Mouse (Mus musculus) c-Kit-positive CD71-negative TER-119-negative erythroid progenitor cells, embryonic 14.5 days (primary cell): Measurements from ENCODE around the gene Majin.

Experiments
- DNase-seq: peaks from one replicate; pipeline ENCODE4 v3.0.0-alpha.2; 2013; ENCODE audit warnings: low read depth

Majin gene

GRCm38 (mm10) chr19:6262839-6263433 is 78.7 kb downstream of the Majin start:
- no peak for DNase-seq

GRCm38 (mm10) chr19:6264200-6264599 is 80.0 kb downstream of the Majin start:
- DNase-seq: no peak

- no peak for DNase-seq
These were observed 80.8 kb downstream of the Majin start for GRCm38 (mm10) chr19:6264945-6265344.

GRCm38 (mm10) chr19:6265727-6266182 is 81.6 kb downstream of the Majin start:
- no peak for DNase-seq

DNA sequence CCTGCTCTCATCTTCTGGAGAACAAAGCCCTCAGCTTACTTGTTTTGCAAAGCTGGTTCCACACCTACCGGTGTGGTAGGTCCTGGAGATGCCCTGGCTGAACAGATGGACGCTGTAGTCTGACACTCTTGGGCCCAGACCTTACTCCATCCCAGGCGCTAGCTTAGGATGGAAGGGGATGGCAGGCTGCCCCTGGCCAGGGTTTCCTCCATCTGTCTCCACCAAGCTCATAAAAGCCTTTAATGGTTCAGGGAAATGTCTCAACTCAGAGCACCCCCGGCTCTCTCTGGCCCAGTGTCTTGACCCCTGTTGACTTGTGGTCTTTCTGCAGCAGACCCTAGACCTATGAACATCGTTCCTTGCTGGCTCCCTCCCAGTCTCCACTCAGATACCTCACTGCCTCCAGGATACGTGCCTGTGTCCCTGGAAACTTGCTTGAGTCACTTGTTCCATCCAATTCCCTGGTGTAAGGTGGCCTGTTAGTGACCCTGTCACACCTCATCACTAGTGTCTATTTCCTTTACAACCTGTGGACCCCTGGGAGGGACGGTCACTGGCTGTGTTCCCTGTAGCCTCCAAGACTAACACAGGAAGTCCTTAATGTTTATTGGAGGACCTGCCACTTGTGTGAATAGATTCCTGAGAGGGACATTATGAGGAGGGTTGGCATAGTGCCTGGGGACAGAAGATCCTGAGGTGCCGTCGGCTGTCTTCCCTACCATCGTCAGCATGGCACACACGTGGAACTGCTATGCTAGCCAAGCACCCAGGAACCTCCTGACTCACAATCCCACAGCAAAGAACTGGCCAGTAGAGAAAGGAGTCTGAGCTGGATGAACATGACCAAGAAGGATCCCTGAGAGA is 83.3 kb downstream of the Majin start:
- no peak for DNase-seq

DNA sequence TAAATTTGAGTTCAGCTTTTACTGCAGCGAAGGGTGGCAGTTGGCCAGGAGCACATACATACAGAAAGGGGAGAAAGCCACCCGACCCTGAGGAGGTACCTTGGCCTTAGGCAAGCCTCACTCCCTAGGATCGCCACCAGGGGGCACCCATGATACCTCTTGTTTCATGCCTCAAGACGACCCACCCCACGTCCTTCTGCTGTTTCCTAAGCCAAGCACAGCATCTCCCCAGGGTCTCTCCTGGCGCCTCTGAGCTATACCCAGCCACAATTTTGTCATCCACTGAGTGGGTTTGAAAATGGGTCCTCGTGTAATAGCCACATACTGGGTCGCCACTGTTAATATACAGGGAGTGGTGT is 84.0 kb downstream of the Majin start:
- peak; percentile 93 for DNase-seq

- DNase-seq: no peak
These were observed 84.5 kb downstream of the Majin start for GRCm38 (mm10) chr19:6268670-6269132.

GRCm38 (mm10) chr19:6269798-6270475 is 85.7 kb downstream of the Majin start:
- DNase-seq: no peak

DNA sequence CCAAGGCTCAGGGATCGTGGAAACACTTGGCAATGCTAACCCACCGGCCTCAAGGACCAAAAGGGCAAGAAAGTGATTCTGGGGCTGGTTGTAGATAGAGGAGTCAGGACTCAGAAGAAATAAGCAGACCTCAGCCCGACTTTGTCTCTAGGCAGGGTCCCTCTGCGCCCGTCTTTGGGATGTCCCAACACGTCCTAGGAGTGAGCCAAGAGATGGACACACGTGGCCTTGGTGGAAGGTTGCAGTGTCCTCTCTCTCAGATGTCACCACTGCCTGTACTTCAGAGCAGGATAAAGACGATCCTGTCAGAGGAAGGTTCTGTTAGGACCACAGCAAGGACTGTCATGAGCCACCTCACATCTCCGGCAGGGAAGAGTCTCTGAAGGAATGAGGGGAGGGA is 86.5 kb downstream of the Majin start:
- DNase-seq: no peak

DNA sequence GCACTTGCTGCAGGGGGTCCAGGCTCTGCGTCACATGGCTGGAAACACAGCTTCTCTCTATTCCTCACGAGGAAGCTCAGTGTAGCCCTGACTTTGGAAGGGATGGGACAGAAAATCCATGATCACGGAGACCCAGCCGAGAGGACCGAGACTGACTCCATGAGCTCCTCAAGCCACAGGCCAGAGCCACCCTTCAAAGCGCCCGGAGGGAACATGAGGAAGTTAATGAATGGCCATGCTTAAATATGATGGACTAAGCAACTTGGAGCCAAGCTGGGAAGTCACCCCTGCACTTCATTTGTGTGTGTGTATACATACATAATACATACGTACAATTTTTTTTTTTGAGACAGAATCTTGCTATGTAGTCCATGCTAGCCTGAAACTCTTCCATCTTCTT is 87.0 kb downstream of the Majin start:
- no peak for DNase-seq

DNA sequence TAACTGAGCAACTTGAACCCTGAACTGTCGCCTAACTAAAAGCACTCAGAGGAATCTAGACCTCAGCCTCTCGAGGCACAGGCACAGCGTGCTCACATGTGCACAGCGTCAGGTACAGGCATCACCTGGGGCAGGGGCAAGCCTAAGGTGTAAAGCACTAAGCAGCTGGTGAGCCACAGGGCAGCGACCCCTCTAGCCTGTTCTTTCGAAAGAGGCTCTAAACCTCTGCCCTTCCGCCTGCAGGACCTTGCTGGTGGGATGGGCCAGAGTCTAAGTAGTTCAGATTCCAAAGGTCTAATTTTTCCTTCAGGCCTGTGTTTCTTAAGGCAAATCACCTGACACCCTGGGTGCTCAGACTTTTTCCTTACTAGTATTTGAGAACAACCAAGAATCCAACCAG is 87.9 kb downstream of the Majin start:
- no peak for DNase-seq

DNA sequence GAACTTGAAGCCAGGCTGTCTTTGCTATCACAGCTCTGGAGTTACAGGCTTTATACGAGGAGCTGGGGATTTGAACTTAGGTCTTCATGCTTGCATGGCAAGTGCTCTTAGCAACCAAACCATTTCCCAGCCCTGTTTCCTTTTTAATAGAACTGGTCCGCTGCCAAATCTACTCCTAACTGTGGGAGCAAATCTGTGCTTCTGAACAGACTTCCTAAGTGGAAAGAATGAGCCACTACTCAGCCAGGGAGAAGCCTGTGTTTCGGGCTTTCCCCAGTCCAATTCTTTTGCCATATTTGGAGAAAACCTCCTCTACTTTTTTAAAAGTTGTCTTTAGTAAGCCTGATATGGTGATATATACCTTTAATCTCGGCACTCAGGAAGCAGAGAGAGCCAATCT is 88.5 kb downstream of the Majin start:
- DNase-seq: no peak

GRCm38 (mm10) chr19:6273592-6273991 is 89.4 kb downstream of the Majin start:
- DNase-seq: no peak
